Mouse (Mus musculus) myocyte (in vitro differentiated cells): ENCODE results near the gene Tram2.

Source experiments
- E2F4 ChIP-seq: IDR thresholded peaks from one replicate; pipeline ENCODE4 v1.6.1; 2011; ENCODE audit warnings: mild to moderate bottlenecking, control low read depth, moderate library complexity; ENCODE audit not compliant: insufficient read depth
- MAX ChIP-seq: IDR thresholded peaks from one replicate; pipeline ENCODE4 v1.6.1; 2011; ENCODE audit warnings: low read depth, mild to moderate bottlenecking, control low read depth
- MYOD1 ChIP-seq, 3 experiments: IDR thresholded peaks; one replicate each; pipeline ENCODE4 v1.6.1; 2011; ENCODE audit warnings: control low read depth in 2 of 3, low read depth in 2 of 3, mild to moderate bottlenecking in 2 of 3, moderate library complexity in 1 of 3; ENCODE audit not compliant: insufficient read length in 2 of 3, control insufficient read depth in 1 of 3
- MYOG ChIP-seq, 3 experiments: IDR thresholded peaks; one replicate each; pipeline ENCODE4 v1.6.1; 2011; ENCODE audit warnings: control low read depth in 2 of 3, low read depth in 2 of 3, mild to moderate bottlenecking in 2 of 3; ENCODE audit not compliant: insufficient read length in 2 of 3, control insufficient read depth in 1 of 3, insufficient read depth in 1 of 3
- POLR2A ChIP-seq: IDR thresholded peaks from one replicate; pipeline ENCODE4 v1.6.1; 2011; ENCODE audit warnings: low read depth, mild to moderate bottlenecking, control low read depth, moderate library complexity; ENCODE audit not compliant: insufficient read length
- TCF3 ChIP-seq: IDR thresholded peaks from one replicate; pipeline ENCODE4 v1.6.1; 2011; ENCODE audit warnings: low read depth, control low read depth; ENCODE audit not compliant: insufficient read length
- USF1 ChIP-seq: IDR thresholded peaks from one replicate; pipeline ENCODE4 v1.6.1; 2011; ENCODE audit warnings: low read depth, mild to moderate bottlenecking, control low read depth, moderate library complexity

- TF ChIP-seq POLR2A, result no peak
- TF ChIP-seq MAX, result no peak
- no peak for TF ChIP-seq MYOD1 (IDR thresholded peaks at IDR 0.05; ENCODE audit: control insufficient read depth in 1 of 3, insufficient read length in 2 of 3, low read depth in 2 of 3)
- no peak for TF ChIP-seq TCF3
- TF ChIP-seq USF1, result no peak
- TF ChIP-seq E2F4, result no peak
- TF ChIP-seq MYOG (IDR thresholded peaks at IDR 0.05; ENCODE audit: control insufficient read depth in 1 of 3, insufficient read depth in 1 of 3, insufficient read length in 2 of 3, low read depth in 2 of 3), result no peak
Observed at GRCm38 (mm10) chr1:21039564-21039963, 39.5 kb downstream of the Tram2 start.
